Mouse (Mus musculus): ENCODE results near the gene Tmsb10. TPM values are rescaled to one million over a fixed set of nuclear protein-coding genes. Genes with fewer than 3 reads are reported as not detected.

Gene Tmsb10
- total RNA-seq, 2 experiments from 2014 or later: 41.8 to 57.0 TPM

DNA sequence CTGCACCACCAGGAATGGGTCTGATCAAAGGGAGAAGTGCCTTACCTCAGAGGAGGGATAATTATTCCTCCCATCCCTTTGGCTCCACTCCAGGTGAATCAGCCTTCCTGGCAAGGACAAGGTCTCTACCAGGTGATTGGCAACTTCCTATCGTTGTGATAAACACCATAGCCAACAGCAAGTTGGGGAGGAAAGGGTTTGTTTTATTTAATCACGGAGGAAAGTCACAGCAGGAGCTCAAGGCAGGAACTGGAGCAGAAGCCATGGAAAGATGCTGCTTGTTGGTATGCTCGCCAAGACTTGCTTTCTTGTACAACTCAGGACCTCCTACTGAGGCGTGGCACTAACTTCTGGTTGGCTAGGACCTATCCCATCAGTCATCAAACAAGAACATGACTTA, 47.3 kb downstream of the Tmsb10 start:
- DNase-seq (ENCODE audit: low spot score): no peak

Other genes starting within 250 kb of the Tmsb10 start
- gene Tcf7l1, start 169.5 kb downstream of the Tmsb10 start, total RNA-seq (2021): 1 to 10 TPM; 4.3 to 5.3 TPM
- 100 to 1,000 TPM; 178 to 199 TPM for gene Kcmf1, start 58.8 kb downstream of the Tmsb10 start, total RNA-seq (2021)